Mouse (Mus musculus) embryonic fibroblast, embryonic 13.5 days (primary cell): ENCODE results near the gene Psmc1.

Experiments used
- CTCF ChIP-seq: IDR thresholded peaks from 2 replicates; pipeline ENCODE4 v1.5.1; 2011; ENCODE audit warnings: mild to moderate bottlenecking, control low read depth, low read length, moderate library complexity, borderline replicate concordance; ENCODE audit not compliant: insufficient read depth
- POLR2A ChIP-seq: IDR thresholded peaks from 2 replicates; pipeline ENCODE4 v1.6.1; 2011; ENCODE audit warnings: low read depth, mild to moderate bottlenecking, control low read depth, low read length, moderate library complexity

DNA sequence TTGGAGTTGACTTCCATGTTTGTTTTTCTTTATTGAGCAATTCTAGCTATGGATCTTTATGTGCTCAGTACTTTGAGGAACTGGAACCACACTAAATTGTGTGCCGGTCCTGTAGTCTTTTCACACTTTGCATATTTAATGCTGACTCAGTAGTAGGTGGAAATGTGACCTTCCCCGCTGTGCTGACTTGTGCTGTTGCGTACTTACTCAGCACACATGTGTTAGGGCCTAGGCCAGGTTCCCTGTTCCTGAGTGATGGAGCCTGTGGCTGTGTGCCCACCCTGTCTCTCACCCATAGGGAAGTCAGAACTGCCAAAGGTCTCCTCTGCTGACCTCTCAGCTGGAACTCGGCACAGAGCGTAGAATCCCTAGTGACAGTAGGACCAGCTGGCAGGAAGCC lies 6.0 kb downstream of the Psmc1 start:
- TF ChIP-seq CTCF (no peak), POLR2A (no peak)
